Mouse (Mus musculus): ENCODE data around the gene Chad.
A peak's percentile ranks its signal among the peaks of the same experiment; 100 is the strongest.

The Chad gene

GRCm38 (mm10) chr11:94564437-94565150 lies at the start of gene Chad:
Gene Chad (plus strand): TSS chr11:94565047.
- DNase-seq: peak in 1 of 2 experiments; percentile 18

DNA sequence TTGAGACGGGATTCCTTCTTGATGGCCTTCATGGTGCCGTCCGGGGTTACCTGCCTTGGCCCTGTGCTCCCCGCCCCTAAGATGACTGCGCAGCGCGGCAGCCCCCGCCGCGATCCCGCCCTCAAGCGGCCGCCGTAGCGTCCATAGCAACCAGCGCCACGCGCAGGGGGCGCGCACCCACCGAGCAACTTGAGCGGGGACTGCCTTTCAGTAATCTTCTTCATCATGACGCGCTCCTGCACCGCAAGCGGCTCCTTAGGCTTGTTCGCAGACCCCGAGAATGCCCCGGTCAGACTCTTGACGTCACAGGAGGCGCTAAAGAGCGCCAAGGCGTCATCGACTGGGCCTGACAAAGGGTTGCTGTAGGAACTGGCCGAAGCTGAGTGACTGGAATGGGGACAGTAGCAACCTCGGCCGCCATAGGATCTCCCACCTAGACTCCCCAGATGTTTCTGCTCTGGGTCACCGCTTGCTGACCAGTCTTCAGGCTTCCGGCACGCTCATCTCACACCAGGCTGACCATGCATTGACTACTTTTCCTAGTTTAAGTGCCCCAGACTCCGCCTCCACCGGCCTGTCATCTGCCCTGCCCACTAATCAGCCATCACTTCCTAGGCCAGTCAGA lies 43.5 kb upstream of the Chad start, which contains the start of gene Mycbpap:
Gene Mycbpap, minus strand, starts transcription at position 524 of the 625 bp plus-strand sequence.
- DNase-seq: peak; percentile 66 to 75

GRCm38 (mm10) chr11:94526171-94526879 lies 38.5 kb upstream of the Chad start:
- no peak for DNase-seq

- DNase-seq: no peak
Measured at GRCm38 (mm10) chr11:94528879-94529278, 36.0 kb upstream of the Chad start.

GRCm38 (mm10) chr11:94533171-94533570 lies 31.7 kb upstream of the Chad start:
- DNase-seq: no peak

GRCm38 (mm10) chr11:94538733-94539292 lies 26.0 kb upstream of the Chad start:
- no peak for DNase-seq

DNA sequence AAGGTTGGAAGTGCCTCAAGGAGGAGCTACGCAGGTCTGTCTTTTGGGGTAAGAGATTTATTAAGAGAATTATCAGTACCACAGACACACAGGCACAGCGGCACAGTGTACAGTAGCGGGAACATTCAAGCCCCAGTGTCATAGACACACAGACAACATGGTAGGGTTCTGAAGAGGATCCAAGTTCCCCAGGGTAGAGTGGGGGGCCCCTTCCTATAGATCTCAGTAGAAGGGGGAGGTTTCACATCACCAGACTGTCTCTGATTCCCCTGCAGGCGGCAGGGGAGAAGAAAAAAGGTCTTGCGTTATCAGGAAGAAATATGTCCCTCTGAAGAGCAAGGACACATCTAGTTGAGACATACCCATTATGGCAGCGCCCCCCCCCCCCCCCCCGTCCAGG lies 25.1 kb upstream of the Chad start:
- DNase-seq: no peak

DNA sequence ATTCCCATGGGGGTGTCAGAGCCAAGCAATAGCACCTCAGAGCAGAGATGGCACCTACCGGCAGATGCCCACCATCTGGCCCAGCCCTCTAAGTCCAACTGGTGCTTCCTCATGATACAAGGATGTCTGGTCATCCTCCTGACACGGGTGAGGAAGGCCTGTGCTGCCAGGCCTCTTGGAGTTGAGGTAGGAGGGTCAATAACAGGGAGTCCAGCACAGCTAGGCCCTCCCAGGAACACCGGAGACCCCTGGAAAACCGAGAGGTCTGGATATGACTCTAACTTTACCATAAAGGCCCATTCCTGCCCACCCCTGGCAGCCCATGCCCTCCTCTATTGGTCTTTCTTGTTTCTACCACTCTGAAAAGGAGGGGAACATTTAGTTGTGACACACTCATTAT lies 22.4 kb upstream of the Chad start:
- no peak for DNase-seq

DNA sequence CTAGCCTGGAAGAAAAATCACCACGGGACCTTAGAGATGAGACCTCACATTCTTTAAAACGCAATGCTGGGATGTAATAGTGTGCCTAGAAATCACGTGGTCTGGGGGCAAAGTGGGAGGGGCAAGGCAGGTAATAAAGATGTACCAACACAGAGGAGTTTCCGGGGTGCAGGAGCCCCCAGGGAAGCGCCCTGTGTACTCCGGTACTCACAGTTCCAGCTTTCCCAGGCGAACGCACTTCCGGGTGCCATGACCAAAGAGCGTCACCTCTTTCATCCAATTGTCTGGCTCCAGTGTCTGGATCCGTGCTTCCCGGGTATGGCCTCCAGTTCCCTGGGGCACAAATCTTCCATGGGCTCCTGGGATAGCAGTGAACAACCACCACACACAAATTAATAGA lies 21.5 kb upstream of the Chad start:
- DNase-seq: peak in 1 of 2 experiments; percentile 6

DNA sequence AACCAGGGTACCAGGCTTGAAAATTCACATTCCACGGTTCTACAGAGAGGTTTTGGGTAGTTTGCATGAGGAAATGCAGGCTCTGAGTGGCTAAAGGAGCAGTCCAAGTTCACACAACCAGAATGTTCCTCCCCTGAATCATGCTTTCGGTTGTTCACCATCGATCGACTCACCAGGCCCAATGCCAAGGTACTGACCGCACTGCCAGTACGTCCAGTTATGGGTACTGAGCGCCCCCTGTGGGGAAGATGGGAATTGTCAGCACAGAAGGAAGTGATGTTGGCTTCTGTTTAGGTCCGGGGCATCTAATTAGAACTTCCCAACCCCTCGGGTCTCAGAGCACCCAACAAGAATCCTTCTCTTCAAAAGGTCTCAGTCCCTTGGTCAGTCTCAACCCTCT lies 20.9 kb upstream of the Chad start:
- peak; percentile 98 to 99 for DNase-seq

GRCm38 (mm10) chr11:94544422-94544821 lies 20.4 kb upstream of the Chad start:
- peak; percentile 32 for DNase-seq

GRCm38 (mm10) chr11:94546381-94546780 lies 18.5 kb upstream of the Chad start:
- DNase-seq: no peak

DNA sequence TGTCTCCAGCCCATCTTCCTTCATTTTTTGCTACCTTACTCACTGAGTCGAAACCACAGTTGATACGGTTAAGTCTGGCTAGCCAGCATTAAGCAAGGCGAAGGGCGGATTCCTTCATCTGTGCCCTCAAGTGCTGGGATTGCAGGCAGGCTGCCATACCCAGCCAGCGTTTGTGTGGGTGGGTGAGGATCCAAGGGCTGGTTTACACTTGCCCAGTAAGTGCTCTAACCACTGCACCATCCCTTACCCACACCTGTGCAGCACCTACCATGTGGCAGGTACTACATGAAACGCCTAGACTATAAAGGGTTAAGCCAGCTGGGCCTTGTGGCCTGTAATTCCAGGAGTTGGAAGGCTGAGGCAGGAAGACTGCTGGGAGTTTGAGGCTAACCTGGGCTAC lies 17.6 kb upstream of the Chad start:
- DNase-seq: no peak

DNA sequence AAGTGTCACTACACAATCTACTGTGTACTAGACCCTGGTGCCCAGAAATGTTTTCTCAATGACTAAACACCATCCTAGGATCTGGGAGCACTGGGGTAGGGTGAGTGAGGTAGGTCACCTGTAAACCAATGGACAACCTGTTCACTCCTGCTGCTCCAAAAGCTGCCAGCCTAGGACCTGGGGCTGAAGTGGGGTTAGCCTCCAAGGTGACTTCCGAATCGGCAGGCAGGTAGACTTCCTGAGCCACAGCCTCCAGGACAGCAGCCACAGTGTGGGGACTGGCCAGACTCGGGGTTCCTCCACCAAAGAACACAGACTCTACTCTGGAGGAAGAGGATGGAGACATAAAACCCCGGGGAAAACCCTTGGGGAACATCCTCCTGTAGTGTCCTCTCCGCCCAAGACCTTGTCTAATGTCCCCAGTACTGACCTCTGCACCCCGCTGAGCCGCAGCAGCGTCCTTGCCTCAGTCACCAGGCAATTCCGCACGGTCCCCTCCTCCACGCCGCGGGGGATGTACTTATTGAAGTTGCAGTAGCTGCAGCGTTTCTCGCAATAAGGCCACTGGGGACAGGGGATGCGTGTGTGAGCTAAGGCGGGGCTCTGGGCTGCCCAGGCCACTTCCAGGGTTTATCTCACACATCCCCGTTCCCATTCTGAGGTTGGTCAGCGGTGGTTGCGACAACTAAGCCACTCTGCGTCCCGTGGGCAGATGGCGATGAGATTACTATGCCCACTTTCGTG lies 16.6 kb upstream of the Chad start:
- peak in 1 of 2 experiments; percentile 64 for DNase-seq

- DNase-seq: peak; percentile 97 to 99
Measured at GRCm38 (mm10) chr11:94548888-94549690, 15.8 kb upstream of the Chad start, which contains the start of gene Rsad1. Gene Rsad1 (minus strand): TSS chr11:94549255.

DNA sequence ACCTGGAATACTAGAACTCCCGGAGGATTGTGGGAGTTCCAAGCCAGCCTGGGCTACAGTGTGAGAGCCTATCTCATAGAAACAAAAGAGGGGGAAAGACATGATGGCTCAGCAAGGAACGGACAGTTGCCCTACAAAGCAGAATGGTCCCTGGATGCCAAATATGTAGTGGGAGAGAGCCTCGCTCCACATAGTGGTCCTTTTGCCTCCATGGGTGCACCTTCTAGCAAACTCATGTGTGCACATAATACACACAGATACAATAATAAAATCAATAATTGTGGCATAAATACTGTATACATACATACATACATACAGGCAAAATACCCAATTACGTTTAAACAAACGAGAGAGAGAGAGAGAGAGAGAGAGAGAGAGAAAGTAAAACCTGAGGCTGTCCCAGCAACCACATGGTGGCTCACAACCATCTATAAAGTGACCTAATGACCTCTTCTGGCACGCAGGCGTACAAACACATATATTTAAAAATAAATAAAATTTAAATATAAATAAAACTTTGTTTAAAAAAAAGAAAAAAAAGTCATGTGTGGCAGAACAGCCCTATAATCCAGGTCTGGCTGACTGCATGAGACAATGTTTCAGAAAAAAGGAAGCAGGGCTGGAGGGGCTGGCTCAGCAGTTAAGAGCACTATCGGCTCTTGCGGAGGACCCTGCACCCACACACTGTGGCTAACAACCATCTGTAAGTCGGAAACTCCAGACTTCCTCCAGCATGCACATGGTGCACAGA lies 15.0 kb upstream of the Chad start:
- no peak for DNase-seq

DNA sequence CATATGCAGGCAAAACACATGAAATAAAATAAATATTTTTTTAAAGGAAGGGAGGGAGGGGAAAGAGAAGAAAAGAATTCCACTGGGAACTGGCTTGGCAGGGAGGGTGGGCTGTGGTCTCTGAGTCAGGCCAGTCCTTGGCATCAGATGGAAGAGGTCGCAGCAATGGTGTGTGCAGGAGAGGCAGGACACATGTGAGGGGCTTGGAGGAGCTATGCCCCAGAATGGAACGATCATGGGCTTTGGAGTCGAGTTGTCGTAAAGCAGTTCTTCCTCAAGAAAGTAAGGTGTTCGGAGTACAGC lies 14.5 kb upstream of the Chad start:
- no peak for DNase-seq

- no peak for DNase-seq
Measured at GRCm38 (mm10) chr11:94558226-94558625, 6.6 kb upstream of the Chad start.

- DNase-seq: no peak
Measured at GRCm38 (mm10) chr11:94563383-94563782, 1.5 kb upstream of the Chad start.

DNA sequence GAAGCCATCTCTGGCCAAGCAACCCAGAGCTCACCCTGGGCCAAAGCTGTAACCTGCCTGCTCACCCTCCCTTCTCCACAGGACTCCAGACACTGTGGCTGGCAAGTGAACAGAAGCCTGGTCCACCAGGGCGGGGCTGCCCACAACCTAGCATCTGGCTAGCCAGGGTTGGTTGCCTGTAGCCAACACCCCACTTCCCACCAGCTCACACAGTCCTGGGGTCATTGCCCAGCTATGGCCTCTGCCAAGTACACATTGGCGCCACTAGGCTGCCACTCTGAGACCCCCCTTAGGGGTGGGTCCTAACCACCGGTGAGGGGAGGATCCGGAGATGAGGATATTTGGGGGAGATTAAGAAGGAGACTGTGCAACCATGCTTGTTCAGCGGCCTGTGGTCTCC lies 1.0 kb upstream of the Chad start:
- DNase-seq: no peak

- peak in 1 of 2 experiments; percentile 14 for DNase-seq
Measured at GRCm38 (mm10) chr11:94565151-94565479, 268 bp downstream of the Chad start.

Measured in cerebellum, postnatal 36 days (tissue).